Mouse (Mus musculus) G1E (cell line): Measurements from ENCODE around the gene Evl. TPM values are rescaled to one million over a fixed set of nuclear protein-coding genes. Genes with fewer than 3 reads are reported as not detected.

Experiments
- ATAC-seq: 2 replicates; pipeline ENCODE4 v1.8.0; 2016; ENCODE audit warnings: mild to moderate bottlenecking; ENCODE audit not compliant: insufficient number of reproducible peaks, poor library complexity, low FRiP score, severe bottlenecking; ENCODE audit errors: extremely low read depth
- DNase-seq: peaks from one replicate; pipeline ENCODE4 v3.0.0; 2012; ENCODE audit warnings: low spot score
- H3K27me3 ChIP-seq: 2 replicates; pipeline ENCODE4 v1.6.1; 2012; ENCODE audit warnings: mild to moderate bottlenecking, low read length, inconsistent platforms; ENCODE audit not compliant: insufficient read depth
- H3K36me3 ChIP-seq: replicated peaks from 2 replicates; pipeline ENCODE3; 2012; ENCODE audit warnings: mild to moderate bottlenecking, inconsistent platforms
- H3K4me1 ChIP-seq: 2 replicates; pipeline ENCODE4 v1.6.1; 2012; ENCODE audit warnings: low read depth, low read length, inconsistent platforms, mixed read lengths; ENCODE audit not compliant: insufficient read depth
- H3K4me3 ChIP-seq: 2 replicates; pipeline ENCODE4 v1.5.1; 2012; ENCODE audit warnings: low read depth, mild to moderate bottlenecking, inconsistent platforms, low read length, moderate library complexity, mixed read lengths
- H3K9me3 ChIP-seq: replicated peaks from 2 replicates; pipeline ENCODE4 v1.6.1; 2012; ENCODE audit warnings: inconsistent platforms
- CTCF ChIP-seq: IDR thresholded peaks from 2 replicates; pipeline ENCODE4 v1.5.1; 2012; ENCODE audit warnings: low read depth, low read length, inconsistent platforms, mixed read lengths
- GATA1 ChIP-seq: IDR thresholded peaks from 2 replicates; pipeline ENCODE4 v1.6.1; 2012; ENCODE audit warnings: borderline replicate concordance, low read length, inconsistent platforms, mixed read lengths
- GATA2 ChIP-seq: IDR thresholded peaks from 2 replicates; pipeline ENCODE4 v1.6.1; 2012; ENCODE audit warnings: low read depth, low read length, inconsistent platforms, borderline replicate concordance
- POLR2AphosphoS5 ChIP-seq: IDR thresholded peaks from 2 replicates; pipeline ENCODE4 v1.6.1; 2012; ENCODE audit warnings: low read depth, low read length, inconsistent platforms; ENCODE audit not compliant: insufficient replicate concordance
- TAL1 ChIP-seq: conservative IDR thresholded peaks from 2 replicates; pipeline ENCODE4 v1.6.1; 2012; ENCODE audit warnings: low read depth, low read length, inconsistent platforms, mixed read lengths
- polyA plus RNA-seq: library from polyadenylated mRNA; stranded (reverse); fragments of >175 nt; gene quantifications from 2 replicates; pipeline ENCODE4 v1.2.3, GENCODE M21; 2012
- total RNA-seq, 2 experiments: library from RNA; stranded (forward) in 1 of 2; stranded (reverse) in 1 of 2; fragments of 200-1000 nt in 1 of 2; fragments of >200 nt in 1 of 2; fragmentation: Nextera tagmentation in 1 of 2; gene quantifications; 2 replicates each; pipeline ENCODE4 v1.2.3; 2014 to 2017

Evl gene
- total and polyA plus RNA-seq, 3 experiments: not detected

DNA sequence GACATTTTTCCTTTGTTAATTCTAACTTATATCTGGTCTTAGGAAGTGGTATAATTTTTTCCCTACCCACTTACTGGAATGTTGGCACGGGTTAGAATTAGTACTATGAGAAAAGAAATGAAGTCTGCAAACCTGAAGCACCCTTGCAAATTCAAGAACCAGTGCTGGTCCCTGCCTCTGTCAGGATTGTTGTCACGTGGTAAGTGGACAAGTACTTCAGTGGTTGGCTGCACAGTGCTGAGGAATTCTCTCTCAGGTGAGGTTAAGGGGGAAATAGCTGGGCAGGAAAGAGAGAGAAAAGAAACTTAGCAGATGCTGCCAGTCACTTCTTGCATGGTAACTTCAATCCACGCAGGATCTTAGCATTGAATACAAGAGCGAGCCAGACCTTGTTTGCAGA lies 55.7 kb downstream of the Evl start:
- Histone ChIP-seq H3K4me3 (no peak overlapping the region), H3K27me3 (no peaks in the 10 kb centered on the region), H3K9me3 (peaks cover 66% of the 10 kb centered on the region), H3K36me3 (no peaks in the 10 kb centered on the region), H3K4me1 (no peaks in the 10 kb centered on the region)
- no peak for ATAC-seq
- no peak for TF ChIP-seq CTCF
- no peak for TF ChIP-seq GATA1
- no peak for TF ChIP-seq POLR2AphosphoS5
- DNase-seq: no peak

DNA sequence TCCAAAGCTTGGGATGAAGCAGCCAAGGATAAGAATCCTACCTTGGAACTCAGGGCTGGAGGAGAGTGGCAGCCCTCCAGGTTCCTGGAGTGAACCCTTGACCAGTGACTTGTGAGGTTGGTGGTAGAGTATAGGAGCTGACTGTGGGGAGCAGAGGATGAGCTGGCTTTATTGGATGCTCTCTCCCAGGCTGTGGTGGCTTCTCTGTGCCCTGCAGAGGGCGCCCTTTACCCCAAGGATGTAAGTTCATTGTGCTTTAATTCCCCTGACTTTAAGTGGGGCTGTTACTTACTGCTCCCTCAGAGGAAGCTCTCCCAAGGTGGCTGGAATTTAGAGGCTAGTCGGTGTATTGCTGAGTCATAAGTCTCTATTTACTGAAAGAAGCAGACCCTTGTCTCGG lies 58.6 kb downstream of the Evl start:
- H3K9me3 ChIP-seq: peaks cover 64% of the 10 kb centered on the region
- H3K4me3 ChIP-seq: no peak overlapping the region
- DNase-seq: no peak
- H3K4me1 ChIP-seq: no peaks in the 10 kb centered on the region
- no peak for TF ChIP-seq GATA2
- no peak for TF ChIP-seq TAL1
- TF ChIP-seq GATA1: no peak
- no peak for TF ChIP-seq CTCF
- TF ChIP-seq POLR2AphosphoS5: no peak
- H3K36me3 ChIP-seq: no peaks in the 10 kb centered on the region
- no peaks in the 10 kb centered on the region for H3K27me3 ChIP-seq
- ATAC-seq: no peak

GRCm38 (mm10) chr12:108617511-108617910 lies 63.0 kb downstream of the Evl start:
- H3K4me3 ChIP-seq: no peak overlapping the region
- peaks cover 64% of the 10 kb centered on the region for H3K9me3 ChIP-seq
- TF ChIP-seq GATA2: no peak
- TF ChIP-seq POLR2AphosphoS5: no peak
- no peak for TF ChIP-seq TAL1
- no peak for TF ChIP-seq GATA1
- TF ChIP-seq CTCF: no peak
- ATAC-seq: no peak
- no peaks in the 10 kb centered on the region for H3K36me3 ChIP-seq
- no peaks in the 10 kb centered on the region for H3K27me3 ChIP-seq
- no peaks in the 10 kb centered on the region for H3K4me1 ChIP-seq
- DNase-seq: no peak

DNA sequence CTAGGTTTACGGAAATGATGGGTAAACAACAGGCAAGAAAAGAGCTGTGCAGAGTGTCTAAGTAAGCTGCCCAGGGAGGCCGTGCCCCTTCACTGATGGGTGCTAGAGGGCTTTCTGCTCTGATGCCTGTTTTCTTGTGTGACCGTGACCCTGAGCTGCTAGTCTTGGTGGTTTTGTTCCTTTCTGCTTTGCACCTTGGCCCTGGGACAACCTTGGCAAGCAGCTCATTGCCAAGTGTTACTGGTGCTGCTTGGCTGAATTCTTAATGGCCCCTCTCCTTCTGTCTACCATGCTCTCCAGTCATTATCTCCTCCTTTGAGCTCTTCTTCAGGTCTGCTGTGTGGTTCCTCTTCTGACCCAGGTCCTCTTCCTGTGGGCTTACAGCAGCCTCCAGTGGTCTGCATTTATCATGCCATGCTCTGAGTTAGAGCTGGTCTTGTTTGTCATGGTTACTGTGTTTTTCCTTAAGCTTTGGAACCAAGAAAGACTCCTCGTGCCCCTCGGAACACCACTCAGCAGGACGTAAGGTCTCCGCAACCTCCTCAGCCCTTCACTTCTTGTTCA lies 65.4 kb downstream of the Evl start:
- Histone ChIP-seq H3K4me3 (no peak overlapping the region), H3K4me1 (no peaks in the 10 kb centered on the region), H3K27me3 (no peaks in the 10 kb centered on the region), H3K36me3 (no peaks in the 10 kb centered on the region), H3K9me3 (peaks cover 70% of the 10 kb centered on the region)
- DNase-seq: no peak
- TF ChIP-seq GATA2: no peak
- TF ChIP-seq POLR2AphosphoS5: no peak
- no peak for TF ChIP-seq GATA1
- no peak for TF ChIP-seq TAL1
- no peak for TF ChIP-seq CTCF
- no peak for ATAC-seq

DNA sequence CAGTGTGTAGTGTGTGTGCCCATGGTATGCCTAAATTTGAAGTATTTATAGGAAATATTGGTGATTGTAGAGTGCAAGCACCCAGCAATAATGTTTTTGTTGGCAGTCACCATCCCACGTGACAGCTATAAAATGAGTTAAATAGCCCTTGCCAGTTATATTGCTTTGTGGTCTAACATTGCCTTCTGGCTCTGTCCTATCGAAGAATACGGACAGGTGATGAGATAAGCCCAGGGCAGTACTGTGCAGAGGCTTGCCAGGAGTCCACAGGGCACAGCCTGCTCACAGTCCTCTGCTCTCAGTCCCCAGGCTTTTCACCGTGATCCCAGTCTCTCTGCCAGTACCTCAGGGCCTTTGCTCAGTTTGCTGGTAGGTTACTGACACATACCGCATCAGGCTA lies 67.9 kb downstream of the Evl start:
- Histone ChIP-seq H3K27me3 (no peaks in the 10 kb centered on the region), H3K4me3 (no peak overlapping the region), H3K4me1 (no peaks in the 10 kb centered on the region), H3K9me3 (peaks cover 61% of the 10 kb centered on the region), H3K36me3 (no peaks in the 10 kb centered on the region)
- no peak for DNase-seq
- no peak for TF ChIP-seq POLR2AphosphoS5
- no peak for TF ChIP-seq GATA2
- no peak for TF ChIP-seq TAL1
- TF ChIP-seq CTCF: no peak
- no peak for TF ChIP-seq GATA1
- no peak for ATAC-seq

DNA sequence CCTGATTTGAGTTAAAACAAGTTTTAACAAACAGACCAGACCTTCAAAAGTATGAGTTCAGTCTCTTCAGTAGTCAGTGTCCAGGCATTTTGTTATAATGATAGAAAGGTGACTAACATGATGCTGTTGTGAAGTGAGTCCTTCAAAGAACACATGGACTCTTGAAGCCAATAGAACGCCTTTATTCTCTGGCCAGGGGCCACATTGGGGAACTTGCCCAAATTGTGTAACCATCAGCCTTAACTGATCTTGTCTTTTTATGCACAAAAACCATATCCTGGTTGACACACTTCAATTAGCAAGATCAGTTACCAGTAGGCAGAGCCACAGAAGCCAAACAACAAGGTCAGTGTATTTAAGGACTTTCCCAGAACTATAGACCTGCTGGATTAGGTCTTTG lies 75.0 kb downstream of the Evl start:
- Histone ChIP-seq H3K9me3 (peaks cover 44% of the 10 kb centered on the region), H3K27me3 (no peaks in the 10 kb centered on the region), H3K4me3 (no peak overlapping the region), H3K36me3 (no peaks in the 10 kb centered on the region), H3K4me1 (no peaks in the 10 kb centered on the region)
- DNase-seq (no peak), ATAC-seq (no peak)
- no peak for TF ChIP-seq CTCF
- TF ChIP-seq GATA2: no peak
- TF ChIP-seq POLR2AphosphoS5: no peak

DNA sequence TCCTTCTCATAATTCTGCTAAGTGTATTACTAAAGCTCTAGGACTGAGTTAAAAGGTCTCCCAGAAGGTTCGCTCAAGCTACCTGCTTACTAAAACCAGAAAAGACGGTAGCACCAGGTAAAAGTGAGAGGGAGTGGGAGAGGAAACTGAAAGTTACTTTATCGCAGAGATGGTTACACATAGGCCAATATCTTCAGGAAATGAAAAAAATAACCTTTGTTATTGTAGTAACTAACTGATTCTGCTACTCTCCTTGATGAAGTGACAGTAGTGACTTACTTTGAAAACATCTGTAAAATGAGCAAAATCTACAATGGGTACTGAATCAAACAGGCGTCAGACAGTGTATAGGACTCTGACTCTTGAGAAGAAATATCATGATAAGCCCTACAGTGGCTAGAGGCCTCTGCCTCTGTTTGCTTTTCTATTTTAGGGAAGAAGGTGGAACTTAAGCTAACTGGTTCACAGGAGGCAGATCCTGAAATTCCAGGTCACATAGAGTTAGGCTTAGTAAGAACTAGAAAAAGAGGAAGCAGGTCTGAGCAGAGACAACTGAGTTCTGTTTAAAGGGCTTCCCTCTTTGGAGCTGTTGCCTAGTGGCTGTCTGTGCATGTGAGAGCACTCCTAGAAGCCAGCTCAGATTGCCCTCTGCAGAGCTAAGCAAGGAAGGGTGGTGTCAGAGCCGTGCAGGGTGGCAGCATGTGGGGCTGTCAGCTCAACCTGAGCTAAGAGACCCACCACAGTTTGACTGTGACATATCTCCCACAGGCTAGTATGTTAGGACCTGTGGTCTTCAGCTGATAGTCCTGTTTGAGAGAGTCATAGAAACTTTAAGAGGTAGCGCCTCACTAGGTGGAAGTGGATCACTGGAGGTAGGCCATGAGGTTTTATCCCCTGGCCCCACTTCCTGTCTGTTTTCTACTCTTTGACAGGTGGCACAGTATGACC lies 76.5 kb downstream of the Evl start:
- Histone ChIP-seq H3K4me1 (no peaks in the 10 kb centered on the region), H3K27me3 (no peaks in the 10 kb centered on the region), H3K36me3 (no peaks in the 10 kb centered on the region), H3K4me3 (no peak overlapping the region), H3K9me3 (peaks cover 46% of the 10 kb centered on the region)
- no peak for DNase-seq
- ATAC-seq: no peak; the same call in 1 of the 2 replicates
- no peak for TF ChIP-seq GATA2
- TF ChIP-seq POLR2AphosphoS5: no peak
- TF ChIP-seq GATA1: no peak
- no peak for TF ChIP-seq CTCF
- no peak for TF ChIP-seq TAL1
